Mouse (Mus musculus) CD8-positive naive resting alpha-beta T cell, adult 2 months (primary cell): Measurements from ENCODE around the gene Mtfmt.

ENCODE experiments used
- DNase-seq, 2 experiments: peaks; one replicate each; pipeline ENCODE4 v3.0.0; 2022; ENCODE audit warnings: low read depth in 2 of 2, low spot score in 2 of 2

Gene Mtfmt

DNA sequence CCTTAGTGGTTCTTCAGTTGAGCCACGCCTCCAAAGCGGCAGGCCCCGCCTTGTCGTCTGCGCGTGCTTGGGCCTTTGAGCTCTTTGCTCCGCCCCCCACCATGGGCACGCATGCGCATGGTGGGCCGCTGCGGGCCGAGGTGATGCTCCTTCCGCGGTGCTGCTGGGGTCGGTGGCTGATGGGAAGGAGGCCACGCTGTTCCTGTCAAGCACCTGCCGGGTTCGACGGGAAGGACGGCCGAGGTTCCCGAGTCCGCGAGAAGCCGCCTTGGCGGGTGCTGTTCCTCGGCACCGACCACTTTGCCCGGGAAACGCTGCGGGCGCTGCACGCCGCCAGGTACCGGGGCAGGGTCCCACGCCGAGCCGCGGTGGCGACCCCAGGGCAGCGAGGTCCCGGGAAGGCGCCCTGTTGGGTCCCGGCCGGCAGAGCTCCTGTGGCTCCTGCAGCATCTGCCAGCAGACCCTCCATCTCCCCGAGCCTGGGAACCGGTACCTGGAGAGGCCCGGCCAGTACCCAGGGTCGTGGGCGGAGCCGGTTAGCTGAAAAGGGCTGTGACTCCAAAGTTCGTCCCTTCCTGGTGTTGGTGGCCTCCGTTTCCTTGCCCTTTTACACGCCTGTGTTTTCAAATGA, at the start of gene Mtfmt:
TSS of gene Mtfmt (plus strand) at position 112 of the 631 bp plus-strand sequence.
- DNase-seq, result peak; percentile 93 to 97

DNA sequence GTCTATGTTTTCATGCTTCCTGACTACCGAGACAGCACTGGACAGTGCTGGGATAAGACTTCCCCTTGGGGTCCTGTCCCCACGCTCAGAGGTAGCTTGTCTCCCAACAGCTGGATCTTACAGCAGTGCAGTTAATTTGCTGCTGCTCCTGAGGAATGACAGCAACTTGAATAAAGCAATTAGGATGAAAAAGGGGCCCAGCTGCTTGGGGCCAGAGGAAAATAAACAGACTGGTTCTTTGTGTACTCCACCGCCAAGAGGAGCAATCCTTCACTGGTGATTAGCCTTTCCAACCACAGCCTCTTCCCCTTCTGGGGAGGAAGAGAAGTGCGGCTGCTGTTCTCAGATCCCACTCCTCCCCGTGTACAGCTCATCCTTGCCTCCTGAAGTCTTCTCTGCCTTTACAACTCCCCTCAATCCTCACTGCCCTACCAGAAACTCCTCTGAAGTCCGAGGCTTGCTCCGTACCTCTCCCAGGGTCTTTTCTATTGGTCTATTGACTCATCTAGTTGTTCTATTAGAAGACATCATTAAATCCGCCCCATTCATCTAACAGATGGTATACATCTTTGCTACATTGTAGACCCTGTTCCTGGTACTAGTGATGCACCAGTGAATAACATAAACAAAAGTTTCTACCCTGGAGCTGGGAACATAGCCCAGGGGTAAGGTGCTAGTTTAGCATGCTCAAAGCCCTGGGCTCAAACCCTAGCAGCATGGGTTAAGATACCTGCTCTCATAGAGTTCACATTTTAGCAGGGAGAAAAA, 49.0 kb upstream of the Mtfmt start:
- no peak for DNase-seq

- no peak for DNase-seq
These were observed 44.6 kb upstream of the Mtfmt start for GRCm38 (mm10) chr9:65390752-65391612.

DNA sequence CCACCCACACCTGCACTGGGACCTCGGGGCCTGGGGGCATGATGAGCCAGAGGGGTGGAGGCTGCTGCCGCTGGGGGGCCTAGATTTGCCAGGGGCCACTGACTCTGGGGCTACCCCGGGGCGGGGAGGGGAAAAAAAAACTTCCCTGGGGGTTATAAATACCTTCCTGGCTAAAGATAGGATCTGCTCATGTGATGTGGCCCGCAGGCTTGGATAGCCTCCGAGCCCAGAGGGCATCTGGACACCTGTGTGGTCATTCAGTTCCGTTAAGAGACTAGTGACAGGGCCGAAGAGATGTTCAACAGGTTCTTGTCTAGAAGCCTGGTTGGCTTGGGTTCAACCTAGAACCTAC, 44.0 kb upstream of the Mtfmt start, which contains the start of gene Kbtbd13:
TSS of gene Kbtbd13 (minus strand) at position 40 of the 352 bp plus-strand sequence.
- no peak for DNase-seq

- DNase-seq, result peak in 1 of 2 experiments; percentile 35
These were observed 42.8 kb upstream of the Mtfmt start for GRCm38 (mm10) chr9:65392638-65393364.

- DNase-seq, result no peak
These were observed 42.0 kb upstream of the Mtfmt start for GRCm38 (mm10) chr9:65393606-65394005.

DNA sequence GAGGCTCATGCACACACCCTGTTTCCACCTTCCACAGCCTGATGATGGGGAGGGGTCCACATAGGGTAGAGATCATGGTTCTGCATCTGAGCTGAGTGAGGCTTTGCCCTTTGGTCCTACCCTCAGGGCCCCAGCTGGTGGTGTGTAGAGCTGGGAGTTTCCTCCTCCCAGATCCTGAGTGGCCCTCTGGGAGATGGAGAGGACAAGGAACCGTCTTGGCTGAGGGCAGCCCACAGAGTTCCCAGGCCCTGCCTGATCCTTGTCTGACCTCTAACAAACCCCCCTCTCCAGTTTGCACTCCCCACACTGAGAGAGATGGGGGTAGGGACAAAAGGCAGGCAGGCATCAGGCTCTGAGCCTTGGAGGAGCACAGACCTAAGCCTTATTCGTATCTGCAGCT, 41.2 kb upstream of the Mtfmt start:
- DNase-seq, result no peak

GRCm38 (mm10) chr9:65398279-65398678, 37.3 kb upstream of the Mtfmt start, which contains the start of gene Rasl12:
Rasl12 (plus strand) TSS chr9:65398506.
- peak; percentile 5 to 10 for DNase-seq

GRCm38 (mm10) chr9:65399934-65400333, 35.6 kb upstream of the Mtfmt start:
- DNase-seq, result no peak

GRCm38 (mm10) chr9:65404331-65405183, 31.0 kb upstream of the Mtfmt start:
- no peak for DNase-seq

DNA sequence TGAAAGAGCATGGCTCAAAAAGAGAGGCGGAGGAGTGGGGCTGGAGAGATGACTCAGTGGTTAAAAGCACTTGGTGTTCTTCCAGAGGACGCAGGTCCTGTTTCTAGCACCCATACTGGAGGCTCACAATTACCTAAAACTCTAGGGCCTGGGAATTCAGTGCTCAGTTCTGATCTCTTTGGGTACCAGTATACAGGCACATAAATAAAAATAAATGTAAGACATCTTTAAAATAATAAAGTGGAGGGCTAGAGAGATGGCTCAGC, 30.5 kb upstream of the Mtfmt start:
- DNase-seq, result no peak

DNA sequence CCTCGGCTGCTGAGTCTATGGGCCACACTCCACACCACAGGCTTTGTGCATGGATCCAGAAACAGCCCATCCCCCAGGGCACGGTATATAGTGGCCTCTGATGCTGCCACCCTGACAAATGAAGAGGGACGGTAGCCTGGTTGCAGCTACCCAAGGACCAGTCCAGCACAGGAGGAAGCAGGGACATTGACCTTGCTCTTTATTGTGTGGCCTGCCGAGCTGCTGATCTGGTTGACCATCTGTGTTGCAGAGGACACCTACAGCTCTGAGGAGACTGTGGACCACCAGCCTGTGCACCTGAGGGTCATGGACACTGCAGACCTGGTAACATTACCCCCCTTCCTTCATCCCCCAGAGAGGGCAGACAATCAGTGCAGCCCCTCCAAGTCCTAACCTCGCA, 28.3 kb upstream of the Mtfmt start:
- DNase-seq, result no peak

- no peak for DNase-seq
These were observed 27.7 kb upstream of the Mtfmt start for GRCm38 (mm10) chr9:65407861-65408260.

GRCm38 (mm10) chr9:65408871-65409295, 26.7 kb upstream of the Mtfmt start:
- no peak for DNase-seq

DNA sequence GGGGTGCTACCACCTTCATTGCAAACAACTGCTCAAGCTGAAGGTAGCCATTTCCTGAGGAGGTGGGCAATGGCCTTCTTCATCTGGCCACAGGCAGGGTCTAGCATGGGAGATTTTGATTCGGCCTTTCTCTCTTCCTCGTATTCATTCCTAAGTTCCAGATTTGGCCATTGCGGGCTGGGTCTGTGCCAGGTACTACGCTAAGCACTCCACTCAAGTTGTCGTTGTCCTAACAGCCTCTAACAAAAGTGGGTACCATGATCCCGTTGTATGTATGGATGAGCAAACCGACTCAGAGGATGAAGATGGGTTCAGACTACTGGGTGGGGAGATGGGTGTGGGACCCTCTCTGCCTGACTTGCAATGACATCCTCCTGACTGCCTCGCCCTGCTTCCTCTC, 25.2 kb upstream of the Mtfmt start:
- DNase-seq, result no peak

GRCm38 (mm10) chr9:65411326-65411725, 24.3 kb upstream of the Mtfmt start:
- no peak for DNase-seq

DNA sequence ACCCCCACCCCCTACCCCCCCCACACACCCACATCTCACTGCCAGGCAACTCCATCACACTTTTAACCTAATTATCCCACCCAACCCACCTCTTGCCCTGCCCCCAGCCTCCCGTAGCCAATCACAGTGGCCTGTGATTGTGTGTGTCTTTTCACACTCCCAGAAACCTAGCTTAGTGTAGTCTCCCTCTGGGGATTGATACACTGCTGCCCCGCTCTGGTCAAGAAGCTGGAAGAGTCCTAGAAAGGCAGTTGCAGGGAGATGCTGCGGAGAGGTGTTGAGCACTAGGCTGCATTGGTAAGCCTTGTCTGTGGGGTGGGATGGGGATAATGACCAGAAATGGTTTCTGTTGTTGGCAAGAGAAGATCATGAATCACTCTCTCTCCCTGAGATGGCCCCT, 17.8 kb upstream of the Mtfmt start:
- no peak for DNase-seq

GRCm38 (mm10) chr9:65419633-65420032, 15.9 kb upstream of the Mtfmt start:
- no peak for DNase-seq

GRCm38 (mm10) chr9:65422760-65423501, 12.7 kb upstream of the Mtfmt start, which contains the start of gene Slc51b:
Slc51b (minus strand) TSS chr9:65422955.
- DNase-seq, result no peak

- no peak for DNase-seq
These were observed 11.2 kb upstream of the Mtfmt start for GRCm38 (mm10) chr9:65424393-65424792.
